Mouse (Mus musculus) G1E-ER4 (cell line): ENCODE data around the gene Insm1. TPM values are rescaled to one million over a fixed set of nuclear protein-coding genes. Genes with fewer than 3 reads are reported as not detected.

Source experiments
- GATA1 ChIP-seq: IDR thresholded peaks from one replicate; pipeline ENCODE4 v1.8.0; 2012; ENCODE audit warnings: low read length, inconsistent platforms
- polyA plus RNA-seq: library from polyadenylated mRNA; stranded (reverse); fragments of >175 nt; gene quantifications from 2 replicates; pipeline ENCODE4 v1.2.3, GENCODE M21; 2012

Gene Insm1
- polyA plus RNA-seq, 1 experiment, result not detected

DNA sequence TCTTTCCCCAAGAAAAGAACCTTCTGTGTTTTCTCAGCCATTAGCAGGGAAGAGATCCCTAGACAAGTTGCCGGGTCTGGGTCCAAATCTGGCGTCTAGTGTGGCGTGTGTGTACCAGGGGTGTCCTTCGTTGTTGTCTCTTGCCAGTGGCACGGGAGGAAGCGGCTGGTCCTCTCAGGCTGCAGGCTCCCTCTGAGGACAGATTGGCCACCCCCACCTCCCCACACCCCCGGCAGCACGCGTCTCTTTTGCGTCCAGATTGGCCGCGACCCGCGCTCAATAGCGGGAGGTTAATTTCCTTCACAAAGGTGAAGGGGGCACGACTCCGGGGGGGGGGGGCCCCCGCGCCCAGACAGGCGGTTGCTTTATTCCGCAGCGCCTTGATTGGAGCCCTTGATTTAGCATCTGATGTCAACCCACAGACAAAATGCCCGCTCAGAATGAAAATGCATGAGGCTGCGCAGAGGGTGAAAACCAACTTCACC lies 1.1 kb upstream of the Insm1 start:
- no peak for TF ChIP-seq GATA1

- TF ChIP-seq GATA1, result no peak
These were observed 183 bp downstream of the Insm1 start for GRCm38 (mm10) chr2:146221929-146222278.

GRCm38 (mm10) chr2:146222279-146223175 lies 806 bp downstream of the Insm1 start:
- no peak for TF ChIP-seq GATA1

DNA sequence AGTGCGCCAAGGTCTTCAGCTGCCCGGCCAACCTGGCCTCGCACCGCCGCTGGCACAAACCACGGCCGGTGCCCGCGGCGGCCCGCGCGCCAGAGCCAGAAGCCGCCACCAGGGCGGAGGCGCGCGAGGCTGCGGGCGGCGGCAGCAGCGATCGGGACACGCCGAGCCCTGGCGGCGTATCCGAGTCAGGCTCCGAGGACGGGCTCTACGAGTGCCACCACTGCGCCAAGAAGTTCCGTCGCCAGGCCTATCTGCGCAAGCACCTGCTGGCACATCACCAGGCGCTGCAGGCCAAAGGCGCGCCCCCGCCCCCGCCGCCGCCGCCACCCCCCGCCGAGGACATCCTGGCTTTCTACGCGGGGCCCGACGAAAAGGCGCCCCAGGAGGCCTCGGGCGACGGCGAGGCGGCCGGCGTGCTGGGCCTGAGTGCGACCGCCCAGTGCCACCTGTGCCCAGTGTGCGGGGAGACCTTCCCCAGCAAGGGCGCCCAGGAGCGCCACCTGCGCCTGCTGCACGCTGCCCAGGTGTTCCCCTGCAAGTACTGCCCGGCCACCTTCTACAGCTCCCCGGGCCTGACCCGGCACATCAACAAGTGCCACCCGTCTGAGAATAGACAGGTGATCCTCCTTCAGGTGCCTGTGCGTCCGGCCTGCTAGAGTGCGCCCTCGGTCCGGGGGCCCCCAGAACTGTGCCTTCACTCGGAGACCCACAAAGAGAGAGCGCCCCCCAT lies 1.6 kb downstream of the Insm1 start:
- TF ChIP-seq GATA1, result no peak

DNA sequence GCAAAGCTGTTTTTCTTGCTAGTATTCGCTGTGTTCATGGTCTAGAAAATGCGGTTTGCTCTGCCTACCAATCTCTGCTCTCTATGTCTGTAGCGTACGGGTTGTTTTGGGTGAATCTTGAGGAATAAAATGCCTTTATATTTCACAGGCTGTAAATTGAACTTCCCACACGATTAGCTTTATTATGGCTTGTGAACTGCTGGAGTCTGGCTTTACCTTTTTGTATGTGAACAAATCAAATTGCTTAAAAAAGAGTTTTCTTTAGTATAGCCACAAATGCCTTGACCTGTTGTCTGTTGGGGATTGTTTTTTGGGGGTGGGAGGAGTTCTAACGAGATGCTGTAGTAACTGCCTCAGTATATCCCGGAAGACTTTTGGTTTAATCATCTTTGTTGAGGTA lies 2.4 kb downstream of the Insm1 start:
- TF ChIP-seq GATA1, result no peak

DNA sequence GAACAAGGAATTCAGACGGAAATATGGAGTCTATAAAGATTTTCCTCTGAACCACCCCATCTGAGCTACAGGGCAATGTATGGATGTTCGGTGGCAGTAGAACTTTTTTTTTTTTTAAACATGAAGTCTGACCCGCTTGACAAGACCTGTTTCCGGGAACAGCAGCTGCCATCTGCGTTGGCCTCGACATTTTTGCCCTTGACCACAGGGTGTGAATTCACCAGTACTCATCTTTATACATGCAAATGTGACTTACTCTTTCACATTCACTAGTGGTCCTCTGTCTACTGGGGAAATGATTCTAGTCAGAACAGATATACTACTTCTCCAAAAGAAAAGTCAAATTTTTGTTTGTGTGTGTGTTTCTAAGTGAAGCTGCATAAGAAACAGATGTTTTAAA lies 4.1 kb downstream of the Insm1 start:
- TF ChIP-seq GATA1, result no peak

DNA sequence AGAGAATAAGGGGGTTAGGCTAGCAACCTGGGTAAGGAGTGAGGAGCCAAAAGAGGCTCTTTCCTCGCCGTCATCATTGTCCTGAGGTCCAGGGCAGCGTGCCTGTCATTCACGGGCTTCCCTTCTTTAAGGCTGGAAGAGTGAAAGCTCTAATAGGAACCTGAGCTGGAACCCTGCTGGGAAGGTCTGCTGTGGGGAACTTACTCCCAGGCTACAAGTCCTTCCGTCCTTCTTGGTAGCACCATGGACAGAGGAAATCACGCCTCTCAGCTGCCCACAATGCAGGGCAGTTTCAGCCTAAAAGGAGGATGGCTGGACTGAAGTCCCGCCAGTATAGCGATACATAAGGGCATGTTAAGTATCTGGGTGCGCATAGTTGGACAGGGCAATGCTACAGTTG lies 4.8 kb downstream of the Insm1 start:
- no peak for TF ChIP-seq GATA1

DNA sequence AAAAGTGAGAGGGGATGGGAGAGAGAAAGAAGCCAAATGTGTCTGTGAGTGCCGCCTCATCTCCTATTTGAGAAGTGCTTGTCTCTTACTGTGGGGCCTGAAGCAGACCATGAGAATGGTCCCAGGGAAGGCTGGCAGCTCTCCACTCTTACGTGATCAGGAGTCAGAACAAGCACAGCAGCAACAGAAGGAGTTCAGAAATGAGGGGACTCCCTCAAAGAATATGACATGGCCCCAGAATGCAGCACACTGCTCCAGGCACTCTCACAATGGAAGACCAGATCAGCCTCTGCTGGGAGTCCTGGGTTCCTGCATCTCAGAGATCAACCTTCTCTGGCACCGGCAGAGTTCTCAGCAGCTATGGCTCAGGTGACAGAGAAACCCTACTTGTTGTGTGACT lies 5.9 kb downstream of the Insm1 start:
- no peak for TF ChIP-seq GATA1

- no peak for TF ChIP-seq GATA1
These were observed 6.7 kb downstream of the Insm1 start for GRCm38 (mm10) chr2:146228435-146228834.

- TF ChIP-seq GATA1, result no peak
These were observed 9.8 kb downstream of the Insm1 start for GRCm38 (mm10) chr2:146231485-146231884.

DNA sequence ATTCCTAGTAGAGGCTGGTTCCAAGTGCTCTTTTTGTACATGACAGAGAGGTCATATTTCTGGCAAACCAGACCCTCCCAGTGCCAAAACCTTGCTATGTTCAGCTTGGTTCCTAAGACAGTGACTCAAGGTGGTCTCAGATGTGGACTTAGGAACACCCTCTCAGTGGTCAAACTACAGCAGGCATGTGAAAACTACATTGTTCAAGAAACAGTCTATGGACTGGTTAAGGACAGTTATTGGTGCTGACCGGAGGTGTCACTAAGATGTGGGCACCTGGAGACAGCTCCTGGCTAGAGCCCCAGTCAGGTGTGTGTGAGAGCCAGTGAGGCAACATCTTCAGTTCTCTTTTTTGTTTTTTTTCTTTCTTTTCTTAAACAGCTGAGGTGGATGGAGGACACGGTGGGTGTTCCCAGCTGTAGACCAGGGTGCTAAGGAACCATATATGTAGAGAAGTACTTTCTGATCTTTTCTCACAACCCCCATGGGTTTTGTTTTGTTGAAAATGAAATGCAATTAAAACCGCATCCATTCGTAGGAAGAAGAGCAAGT lies 17.6 kb downstream of the Insm1 start:
- no peak for TF ChIP-seq GATA1

- TF ChIP-seq GATA1, result no peak
These were observed 22.3 kb downstream of the Insm1 start for GRCm38 (mm10) chr2:146244049-146244448.

GRCm38 (mm10) chr2:146245401-146245800 lies 23.7 kb downstream of the Insm1 start:
- no peak for TF ChIP-seq GATA1

GRCm38 (mm10) chr2:146246409-146247075 lies 24.8 kb downstream of the Insm1 start:
- no peak for TF ChIP-seq GATA1

GRCm38 (mm10) chr2:146247576-146247975 lies 25.9 kb downstream of the Insm1 start:
- no peak for TF ChIP-seq GATA1

DNA sequence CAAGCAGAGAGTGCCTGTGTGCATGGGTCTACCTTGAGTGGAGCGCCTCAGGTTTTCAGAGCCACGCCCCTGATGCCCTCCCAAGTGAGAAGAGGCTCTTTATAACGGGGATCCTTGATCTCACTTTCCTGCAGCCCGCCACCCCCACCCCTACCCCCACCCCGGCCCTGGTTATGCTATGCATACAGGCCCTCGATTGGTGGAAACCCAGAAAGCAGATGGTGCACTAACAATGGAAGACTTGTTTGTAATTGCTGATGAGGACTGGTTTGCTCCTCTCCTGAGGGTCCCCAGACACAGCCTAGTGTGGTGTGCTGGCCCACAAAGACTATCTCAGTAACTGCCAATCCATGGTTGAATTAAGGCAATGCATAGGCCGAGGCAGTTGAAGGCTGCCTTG lies 27.3 kb downstream of the Insm1 start:
- no peak for TF ChIP-seq GATA1
